Mouse (Mus musculus) brain, embryonic 14.5 days (tissue): ENCODE data around the gene Calm5.

Experiments
- CTCF ChIP-seq: fragments of 200-500 bp; IDR thresholded peaks from 2 replicates; pipeline ENCODE4 v1.5.1; 2012; ENCODE audit warnings: inconsistent platforms, mild to moderate bottlenecking, moderate library complexity, borderline replicate concordance; ENCODE audit not compliant: insufficient read depth, insufficient read length; ENCODE audit errors: extremely low read depth
- POLR2A ChIP-seq: fragments of 200-500 bp; IDR thresholded peaks from 2 replicates; pipeline ENCODE4 v1.6.1; 2012; ENCODE audit warnings: mild to moderate bottlenecking, inconsistent platforms, borderline replicate concordance; ENCODE audit not compliant: poor library complexity, insufficient read depth, insufficient read length, severe bottlenecking; ENCODE audit errors: extremely low read depth

DNA sequence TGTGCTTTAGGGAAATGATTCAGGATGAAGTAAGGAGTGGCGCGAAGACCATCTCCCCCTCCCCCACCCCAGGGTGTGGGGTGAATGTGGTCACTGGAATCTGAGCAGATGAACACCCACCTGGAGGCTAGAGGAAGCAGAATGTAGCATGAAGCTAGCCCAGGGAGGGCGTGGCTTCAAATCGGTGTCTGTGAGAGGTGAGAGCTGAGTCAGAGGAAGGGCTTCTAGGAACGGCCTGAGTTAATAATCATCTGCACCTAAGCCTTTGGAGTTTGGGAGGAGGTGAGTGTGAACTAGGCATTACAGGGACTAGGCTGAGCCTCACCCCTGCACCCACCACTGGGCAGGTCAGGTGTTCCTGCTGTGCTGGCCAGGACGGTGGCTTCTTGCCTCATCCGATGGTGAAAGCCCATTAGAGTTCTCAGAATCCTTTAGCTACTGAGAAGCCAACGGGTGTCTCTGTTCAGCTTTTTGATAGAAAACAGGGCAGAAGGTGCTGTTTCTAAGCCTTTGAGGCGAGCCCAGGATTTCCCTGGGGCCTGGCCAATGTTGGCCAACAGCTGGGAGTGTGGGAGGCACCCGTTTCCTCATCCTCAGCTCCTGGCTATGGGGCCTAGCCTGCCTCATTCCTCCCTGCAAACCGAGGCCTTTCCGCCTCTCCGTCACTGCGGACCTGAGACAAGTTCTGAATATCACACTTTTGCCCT is 11.8 kb downstream of the Calm5 start:
- no peak for TF ChIP-seq CTCF
- no peak for TF ChIP-seq POLR2A
